Mouse (Mus musculus) stomach, embryonic 15.5 days (tissue): Measurements from ENCODE around the gene Dyrk1a. TPM values are rescaled to one million over a fixed set of nuclear protein-coding genes. Genes with fewer than 3 reads are reported as not detected.
A peak's percentile ranks its signal among the peaks of the same experiment; 100 is the strongest.

ENCODE experiments used
- ATAC-seq: fragments of 200-750 bp; cut with Nextera tagmentation; 2 replicates; pipeline ENCODE4 v1.8.0; 2017; ENCODE audit warnings: low read depth, moderate number of reproducible peaks, moderate TSS enrichment; ENCODE audit not compliant: insufficient read depth, low FRiP score
- H3K27ac ChIP-seq: fragments of 300-500 bp; sonication (generic); 2 replicates; pipeline ENCODE4 v1.5.1; 2015; ENCODE audit warnings: mild to moderate bottlenecking, inconsistent platforms
- H3K27me3 ChIP-seq: fragments of 300-500 bp; sonication (generic); replicated peaks from 2 replicates; pipeline ENCODE4 v1.6.1; 2015; ENCODE audit warnings: inconsistent platforms
- H3K36me3 ChIP-seq: fragments of 300-500 bp; sonication (generic); 2 replicates; pipeline ENCODE4 v1.6.1; 2015; ENCODE audit warnings: inconsistent platforms
- H3K4me1 ChIP-seq: fragments of 300-500 bp; sonication (generic); 2 replicates; pipeline ENCODE4 v1.6.1; 2015; ENCODE audit warnings: inconsistent platforms
- H3K4me2 ChIP-seq: fragments of 300-500 bp; sonication (generic); 2 replicates; pipeline ENCODE4 v1.6.1; 2015; ENCODE audit warnings: mild to moderate bottlenecking, inconsistent platforms
- H3K4me3 ChIP-seq: fragments of 300-500 bp; sonication (generic); replicated peaks from 2 replicates; pipeline ENCODE4 v1.5.1; 2015; ENCODE audit warnings: inconsistent platforms
- H3K9ac ChIP-seq: fragments of 300-500 bp; sonication (generic); 2 replicates; pipeline ENCODE4 v1.6.1; 2015; ENCODE audit warnings: inconsistent platforms
- H3K9me3 ChIP-seq: fragments of 300-500 bp; sonication (generic); 2 replicates; pipeline ENCODE4 v1.6.1; 2016; ENCODE audit warnings: inconsistent platforms
- WGBS: fragments of 180-500 bp; shearing (Covaris S2); methylation state at CpG from one replicate; pipeline ENCODE4 v1.1.7; 2015; 5-methylcytosine and 5-hydroxymethylcytosine counted together
- polyA plus RNA-seq: library from polyadenylated mRNA; unstranded; fragments of >200 nt; fragmentation: Nextera tagmentation; extraction: Ambion mirVana; gene quantifications from 2 replicates; pipeline ENCODE4 v1.2.1, GENCODE M21; 2015

The Dyrk1a gene
- polyA plus RNA-seq, 1 experiment from 2014 or later: 9.5 TPM

DNA sequence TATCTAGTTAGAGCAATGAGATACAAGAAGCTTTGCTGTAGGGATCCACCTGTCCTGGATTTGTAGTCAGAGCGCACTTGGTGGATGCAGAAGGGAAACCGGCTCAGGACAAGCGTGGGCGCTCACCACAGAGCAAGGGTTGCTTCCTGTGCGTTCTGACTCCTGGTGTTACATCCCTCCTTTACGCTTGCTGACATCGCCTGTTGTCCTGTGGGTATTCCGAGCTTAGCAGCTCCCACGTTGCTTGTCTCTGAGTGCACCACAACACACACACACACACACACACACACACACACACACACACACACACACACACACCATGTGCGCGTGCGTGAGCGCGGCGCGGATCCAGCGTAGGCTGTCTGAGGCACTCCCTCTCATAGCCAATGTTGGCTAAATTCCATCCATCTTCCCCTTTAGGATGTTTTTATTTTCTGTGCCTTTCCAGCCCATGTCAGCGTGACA lies 155.0 kb downstream of the Dyrk1a start:
- WGBS: 2% methylated on average over 18 of the region's 18 CpGs
- Histone ChIP-seq H3K9ac (0 out of 2 replicates have a peak overlapping the region, but pooled peaks have one; percentile 19), H3K27ac (peak overlapping the region; percentile 31; the same call in 1 of the 2 replicates), H3K4me1 (0 out of 2 replicates have a peak, but pooled peaks cover 2% of the 10 kb centered on the region), H3K27me3 (no peaks in the 10 kb centered on the region), H3K4me3 (peak overlapping the region; percentile 43), H3K4me2 (peak overlapping the region; percentile 77), H3K36me3 (no peaks in the 10 kb centered on the region), H3K9me3 (no peaks in the 10 kb centered on the region)
- peak; percentile 20; the same call in 1 of the 2 replicates for ATAC-seq

DNA sequence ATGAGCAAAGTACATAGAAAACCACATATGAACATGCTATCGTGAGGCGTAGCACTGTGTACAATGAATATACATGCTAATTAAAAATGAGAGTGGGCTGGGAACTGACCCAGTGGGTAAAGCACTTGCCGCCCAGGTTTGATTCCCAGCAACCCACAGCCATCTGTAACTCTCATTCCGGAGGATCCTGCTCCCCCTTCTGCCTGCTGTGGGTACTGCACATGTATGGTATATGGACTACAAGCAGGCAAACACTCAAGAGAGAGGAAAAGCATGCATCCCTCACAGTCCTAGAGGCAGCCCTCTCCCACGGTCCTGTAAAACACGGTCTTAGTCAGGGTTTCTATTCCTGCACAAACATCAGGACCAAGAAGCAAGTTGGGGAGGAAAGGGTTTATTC lies 159.4 kb downstream of the Dyrk1a start:
- H3K4me2 ChIP-seq: no peak overlapping the region
- H3K4me3 ChIP-seq: no peak overlapping the region
- WGBS: 90% methylated on average over 6 of the region's 6 CpGs
- no peaks in the 10 kb centered on the region for H3K36me3 ChIP-seq
- H3K27ac ChIP-seq: no peak overlapping the region
- no peaks in the 10 kb centered on the region for H3K4me1 ChIP-seq
- ATAC-seq: no peak
- no peaks in the 10 kb centered on the region for H3K9me3 ChIP-seq
- no peaks in the 10 kb centered on the region for H3K27me3 ChIP-seq
- no peak overlapping the region for H3K9ac ChIP-seq

DNA sequence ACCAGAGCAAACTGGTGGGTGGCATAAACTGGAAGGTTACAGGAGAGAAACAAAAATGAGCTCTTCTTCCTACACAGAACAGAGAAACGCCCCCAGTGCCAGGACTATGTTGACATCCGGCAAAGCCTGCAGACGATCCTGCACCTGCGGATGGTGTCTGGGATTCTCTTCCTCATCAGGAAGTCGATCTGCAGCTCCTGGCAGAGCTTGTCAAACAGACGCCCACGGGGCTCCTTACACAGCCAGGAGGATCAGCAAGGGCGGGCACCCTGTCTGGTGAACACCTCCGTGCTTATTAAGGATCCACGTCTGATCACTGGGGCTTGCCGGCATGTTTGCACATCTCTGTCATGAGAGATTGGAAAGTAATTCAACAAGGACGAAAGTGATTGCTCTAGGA lies 161.2 kb downstream of the Dyrk1a start:
- no peak overlapping the region for H3K4me3 ChIP-seq
- ATAC-seq: no peak
- no peak overlapping the region for H3K27ac ChIP-seq
- no peak overlapping the region for H3K9ac ChIP-seq
- WGBS: 51% methylated on average over 12 of the region's 12 CpGs
- no peaks in the 10 kb centered on the region for H3K36me3 ChIP-seq
- no peaks in the 10 kb centered on the region for H3K27me3 ChIP-seq
- H3K4me2 ChIP-seq: no peak overlapping the region
- H3K9me3 ChIP-seq: no peaks in the 10 kb centered on the region
- no peaks in the 10 kb centered on the region for H3K4me1 ChIP-seq

DNA sequence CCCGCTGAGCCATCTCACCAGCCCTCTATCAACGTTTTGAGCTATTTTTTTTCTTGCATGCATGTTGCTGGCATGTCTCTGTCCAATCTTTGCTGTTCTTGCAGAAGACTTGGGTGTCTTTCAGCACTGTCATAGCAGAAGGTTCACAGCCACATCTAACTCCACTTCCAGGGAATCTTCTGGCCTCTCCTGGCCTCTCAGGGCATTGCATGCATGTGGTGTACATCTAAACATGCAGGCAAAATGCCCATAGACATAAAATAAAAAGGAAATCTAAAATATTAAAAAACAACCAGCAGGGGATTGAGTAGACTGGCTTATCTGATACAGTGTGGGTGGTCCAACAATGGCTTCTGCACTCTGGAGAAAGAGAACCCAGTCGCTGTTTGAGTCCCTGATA lies 165.7 kb downstream of the Dyrk1a start:
- Histone ChIP-seq H3K4me1 (no peaks in the 10 kb centered on the region), H3K36me3 (no peaks in the 10 kb centered on the region), H3K4me3 (no peak overlapping the region), H3K27me3 (no peaks in the 10 kb centered on the region), H3K9ac (no peak overlapping the region), H3K4me2 (no peak overlapping the region), H3K27ac (no peak overlapping the region), H3K9me3 (no peaks in the 10 kb centered on the region)
- no peak for ATAC-seq
- 61% methylated on average over 3 of the region's 3 CpGs for WGBS

DNA sequence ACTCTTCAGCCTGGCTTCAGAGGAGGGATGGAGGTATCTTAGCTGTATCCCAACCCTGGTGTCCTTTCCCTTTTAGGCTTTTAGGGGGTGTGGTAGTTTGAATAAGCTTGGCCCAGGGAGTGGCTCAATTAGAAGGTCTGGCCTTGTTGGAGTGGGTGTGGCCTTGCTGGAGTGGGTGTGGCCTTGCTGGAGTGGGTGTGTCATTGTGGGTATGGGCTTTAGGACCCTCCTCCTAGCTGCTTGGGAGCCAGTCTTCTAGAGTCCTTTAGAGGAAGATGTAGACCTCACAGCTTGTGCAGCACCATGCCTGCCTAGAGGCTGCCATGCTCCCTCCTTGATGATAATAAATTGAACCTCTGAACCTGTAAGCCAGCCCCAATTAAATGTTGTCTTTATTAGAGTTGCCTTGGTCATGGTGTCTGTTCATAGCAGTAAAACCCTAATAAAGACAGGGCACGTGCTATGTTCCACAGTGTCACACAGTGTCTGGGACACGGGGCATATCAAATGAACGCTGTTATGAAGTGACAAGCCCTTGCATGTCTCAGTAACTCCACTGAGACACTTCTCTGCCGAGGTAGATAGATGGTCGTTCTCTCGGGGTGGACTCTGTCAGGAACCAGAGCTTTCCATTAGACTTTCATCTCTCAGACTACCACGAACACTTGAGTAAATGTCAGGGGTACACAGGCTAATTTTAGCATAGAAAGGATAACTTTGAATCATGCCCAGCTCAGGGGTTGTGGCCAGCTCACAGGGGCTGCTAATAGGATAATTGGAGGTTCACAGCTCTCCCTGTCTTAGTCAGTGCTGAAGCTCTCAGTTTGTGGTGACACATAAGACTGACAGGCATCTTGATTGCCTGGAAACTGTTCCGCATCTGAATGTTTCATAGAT lies 166.9 kb downstream of the Dyrk1a start:
- Histone ChIP-seq H3K9ac (no peak overlapping the region), H3K4me1 (no peaks in the 10 kb centered on the region), H3K27ac (no peak overlapping the region), H3K4me2 (no peak overlapping the region), H3K36me3 (no peaks in the 10 kb centered on the region), H3K9me3 (no peaks in the 10 kb centered on the region), H3K27me3 (no peaks in the 10 kb centered on the region), H3K4me3 (no peak overlapping the region)
- no peak for ATAC-seq
- WGBS: 81% methylated on average over 8 of the region's 8 CpGs

DNA sequence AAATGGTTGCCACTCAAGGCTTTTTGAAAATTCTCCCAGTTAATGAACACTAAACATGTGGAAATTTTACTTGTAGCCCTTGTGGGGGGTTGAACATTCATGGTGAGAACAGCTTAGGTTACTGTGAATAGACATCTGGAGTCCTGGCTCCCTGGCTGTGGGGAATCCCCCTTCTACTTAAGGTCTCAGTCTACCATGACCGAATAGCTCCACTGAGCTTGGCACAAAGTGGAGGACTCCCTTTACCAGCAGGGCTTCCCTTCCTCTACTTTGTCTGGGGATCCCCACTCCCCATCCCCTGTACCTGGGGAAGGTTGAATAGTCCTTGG lies 167.5 kb downstream of the Dyrk1a start:
- Histone ChIP-seq H3K4me3 (no peak overlapping the region), H3K27ac (no peak overlapping the region), H3K36me3 (no peaks in the 10 kb centered on the region), H3K4me1 (no peaks in the 10 kb centered on the region), H3K27me3 (no peaks in the 10 kb centered on the region), H3K9ac (no peak overlapping the region), H3K4me2 (no peak overlapping the region), H3K9me3 (no peaks in the 10 kb centered on the region)
- no peak for ATAC-seq
- WGBS: 91% methylated on average over 1 of the region's 1 CpGs

DNA sequence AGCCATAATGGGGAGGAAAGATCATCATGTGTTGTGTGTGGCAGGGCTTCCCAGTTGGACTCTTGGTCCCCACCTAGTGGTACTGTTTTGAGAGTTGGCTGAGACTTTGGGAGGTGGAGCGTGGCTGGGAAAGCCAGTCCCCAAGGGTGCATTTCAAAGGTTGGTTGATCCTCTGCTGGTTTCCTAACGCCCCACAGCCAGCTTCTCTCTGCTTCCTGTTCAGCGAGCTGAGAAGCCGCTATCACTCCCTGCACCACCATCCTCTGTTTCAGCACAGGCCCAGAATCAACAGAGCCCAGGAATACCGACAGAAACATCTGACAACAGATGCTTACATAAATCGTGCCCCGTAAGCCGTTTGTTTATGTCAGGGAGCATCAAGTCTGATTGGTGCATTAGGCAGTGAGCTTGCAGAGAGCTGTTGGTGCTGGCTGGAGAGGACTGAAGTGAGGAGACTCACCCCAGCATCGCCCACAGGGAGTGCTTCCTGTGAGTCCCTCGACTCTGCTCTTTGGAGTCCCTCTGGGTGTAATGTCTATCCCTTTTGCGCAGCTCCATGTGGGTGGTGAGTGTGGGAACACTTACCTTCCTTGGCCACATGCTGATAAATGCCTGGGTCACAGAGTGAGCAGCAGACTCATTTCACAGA lies 174.2 kb downstream of the Dyrk1a start:
- no peaks in the 10 kb centered on the region for H3K9me3 ChIP-seq
- H3K27me3 ChIP-seq: no peaks in the 10 kb centered on the region
- ATAC-seq: peak; percentile 56; the same call in 1 of the 2 replicates
- no peak overlapping the region for H3K9ac ChIP-seq
- H3K4me1 ChIP-seq: 0 out of 2 replicates have a peak, but pooled peaks cover 4% of the 10 kb centered on the region
- no peaks in the 10 kb centered on the region for H3K36me3 ChIP-seq
- 2% methylated on average over 11 of the region's 11 CpGs for WGBS
- H3K4me3 ChIP-seq: peak overlapping the region; percentile 17; the same call in 1 of the 2 replicates
- H3K27ac ChIP-seq: no peak overlapping the region
- H3K4me2 ChIP-seq: peak overlapping the region; percentile 44

DNA sequence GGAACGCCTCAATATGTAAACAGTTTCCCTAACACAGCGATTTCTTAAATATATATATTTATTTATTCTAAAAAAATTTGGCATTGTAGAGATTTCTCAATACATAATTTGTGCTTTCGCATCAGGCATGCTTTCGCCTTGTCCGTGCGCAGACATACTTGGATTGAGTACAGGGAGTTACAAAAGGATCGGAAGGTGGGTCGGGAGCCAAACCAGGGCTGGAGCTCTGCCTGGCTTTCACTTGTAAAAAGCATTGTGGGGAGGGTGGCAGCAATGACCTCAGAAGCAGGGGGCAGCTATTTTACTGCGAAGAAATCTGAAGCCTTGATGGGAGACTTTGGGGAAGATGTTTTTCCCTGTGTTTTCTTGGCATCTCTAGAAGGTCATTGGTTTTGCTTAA lies 175.2 kb downstream of the Dyrk1a start:
- Histone ChIP-seq H3K4me3 (no peak overlapping the region), H3K9ac (no peak overlapping the region), H3K4me2 (no peak overlapping the region), H3K27me3 (no peaks in the 10 kb centered on the region), H3K9me3 (no peaks in the 10 kb centered on the region), H3K36me3 (no peaks in the 10 kb centered on the region), H3K4me1 (0 out of 2 replicates have a peak, but pooled peaks cover 4% of the 10 kb centered on the region), H3K27ac (no peak overlapping the region)
- no peak for ATAC-seq
- 74% methylated on average over 9 of the region's 9 CpGs for WGBS

Other genes starting within 250 kb of the Dyrk1a start
- 7.6 and 7.9 TPM in 2 replicates for gene Ripply3, start 241.6 kb upstream of the Dyrk1a start, polyA plus RNA-seq
- 177 and 183 TPM in 2 replicates for gene Ttc3, start 199.4 kb upstream of the Dyrk1a start, polyA plus RNA-seq
- 121 and 126 TPM in 2 replicates for gene Pigp, start 198.2 kb upstream of the Dyrk1a start, polyA plus RNA-seq
- 54.8 and 55.3 TPM in 2 replicates for gene Vps26c, start 43.2 kb upstream of the Dyrk1a start, polyA plus RNA-seq